Comparison of ENCODE assay signal across 32 mouse cellular contexts in the genomic region with DNA sequence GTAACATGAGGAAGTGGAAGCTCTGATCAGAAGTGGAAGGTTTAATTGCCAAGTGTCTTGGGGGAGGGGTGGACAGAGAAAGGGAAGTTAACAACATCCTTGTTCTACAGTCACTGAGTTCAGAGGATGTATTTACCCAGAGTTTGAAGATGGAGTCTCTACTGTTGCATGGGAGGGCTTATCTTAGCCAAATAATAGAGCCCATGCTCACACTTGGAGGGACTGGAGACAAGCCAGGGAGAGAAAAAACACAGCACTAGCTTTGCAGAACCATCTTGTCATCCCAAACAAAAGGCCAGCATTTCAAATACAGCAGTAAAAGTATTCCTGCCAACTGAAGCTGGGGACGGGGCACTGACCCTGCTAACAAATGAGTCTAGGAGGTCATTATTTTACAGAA.
DNase-seq lines count a peak whose midpoint lies in the region; ATAC-seq and TF ChIP-seq lines count a peak whose summit lies in the region.
"Had no signal": no experiment of that assay in that cellular context is flagged by ENCODE, and none has a peak within 500 bp of the region (broad histone marks: within the 10 kb centered on the region; RNA-seq: fewer than 3 reads in every experiment).

No protein-coding gene starts in this region.

- H3K27ac ChIP-seq in forebrain, embryonic 13.5 days, result no peak overlapping the region
- no peak overlapping the region for H3K27ac ChIP-seq in forebrain, embryonic 11.5 days (ENCODE audit: low read depth, low read length)
- no peak overlapping the region for H3K27ac ChIP-seq in hindbrain, postnatal 0 days
- no peak overlapping the region for H3K27ac ChIP-seq in hindbrain, embryonic 10.5 days
- no peak overlapping the region for H3K27ac ChIP-seq in midbrain, embryonic 14.5 days (replicated peaks; ENCODE audit: low read depth, low read length)
- H3K27ac ChIP-seq in midbrain, embryonic 16.5 days (ENCODE audit: low read length), result no peak overlapping the region
- H3K27ac ChIP-seq in forebrain, postnatal 0 days (ENCODE audit: low read depth, low read length), result no peak overlapping the region
- no peak overlapping the region for H3K27ac ChIP-seq in gastrocnemius, adult 2 months
- H3K27ac ChIP-seq: heart, embryonic 10.5 days; hindbrain, embryonic 15.5 days; intestine, embryonic 15.5 days; layer of hippocampus, adult 2 months; left cerebral cortex, adult 2 months; liver, embryonic 14.5 days; lung, embryonic 15.5 days; midbrain, embryonic 13.5 days; neural tube, embryonic 15.5 days; stomach, postnatal 0 days had no signal

- no peak overlapping the region for H3K4me2 ChIP-seq in forebrain, embryonic 13.5 days
- H3K4me2 ChIP-seq in forebrain, embryonic 11.5 days (ENCODE audit: low read depth, low read length, severe bottlenecking), result no peak overlapping the region
- no peak overlapping the region for H3K4me2 ChIP-seq in hindbrain, postnatal 0 days (ENCODE audit: low read depth, low read length)
- H3K4me2 ChIP-seq in midbrain, embryonic 14.5 days (ENCODE audit: low read length), result no peak overlapping the region
- no peak overlapping the region for H3K4me2 ChIP-seq in midbrain, embryonic 16.5 days (ENCODE audit: low read length)
- no peak overlapping the region for H3K4me2 ChIP-seq in forebrain, postnatal 0 days (ENCODE audit: low read depth)
- H3K4me2 ChIP-seq: hindbrain, embryonic 15.5 days; intestine, embryonic 15.5 days; lung, embryonic 15.5 days; midbrain, embryonic 13.5 days; neural tube, embryonic 15.5 days had no signal

- WGBS in forebrain, embryonic 13.5 days, result 8% methylated on average over 1 of the region's 1 CpGs
- 36% methylated on average over 1 of the region's 1 CpGs for WGBS in forebrain, embryonic 11.5 days
- 19% methylated on average over 1 of the region's 1 CpGs for WGBS in hindbrain, postnatal 0 days
- 31% methylated on average over 1 of the region's 1 CpGs for WGBS in hindbrain, embryonic 10.5 days
- WGBS in midbrain, embryonic 14.5 days, result 7% methylated on average over 1 of the region's 1 CpGs
- 18% methylated on average over 1 of the region's 1 CpGs for WGBS in midbrain, embryonic 16.5 days
- 14% methylated on average over 1 of the region's 1 CpGs for WGBS in forebrain, postnatal 0 days

- no peaks in the 10 kb centered on the region for H3K36me3 ChIP-seq in forebrain, embryonic 13.5 days (ENCODE audit: poor library complexity, severe bottlenecking)
- H3K36me3 ChIP-seq in forebrain, embryonic 11.5 days (ENCODE audit: control insufficient read depth, insufficient read depth, low read length), result no peaks in the 10 kb centered on the region
- H3K36me3 ChIP-seq in hindbrain, postnatal 0 days (ENCODE audit: insufficient read depth, low read length), result no peaks in the 10 kb centered on the region
- no peaks in the 10 kb centered on the region for H3K36me3 ChIP-seq in hindbrain, embryonic 10.5 days
- no peaks in the 10 kb centered on the region for H3K36me3 ChIP-seq in midbrain, embryonic 14.5 days (ENCODE audit: control insufficient read depth, insufficient read depth, low read length)
- H3K36me3 ChIP-seq in midbrain, embryonic 16.5 days (ENCODE audit: control insufficient read depth, insufficient read depth, low read length), result no peaks in the 10 kb centered on the region
- H3K36me3 ChIP-seq in forebrain, postnatal 0 days (ENCODE audit: insufficient read depth), result no peaks in the 10 kb centered on the region
- H3K36me3 ChIP-seq: heart, embryonic 10.5 days; hindbrain, embryonic 15.5 days; intestine, embryonic 15.5 days; lung, embryonic 15.5 days; midbrain, embryonic 13.5 days; neural tube, embryonic 15.5 days had no signal

- peaks cover 19% of the 10 kb centered on the region for H3K4me1 ChIP-seq in forebrain, embryonic 13.5 days
- no peaks in the 10 kb centered on the region for H3K4me1 ChIP-seq in forebrain, embryonic 11.5 days (replicated peaks; ENCODE audit: control insufficient read depth, insufficient read depth, low read length)
- H3K4me1 ChIP-seq in hindbrain, postnatal 0 days (ENCODE audit: insufficient read depth, low read length), result no peaks in the 10 kb centered on the region
- H3K4me1 ChIP-seq in hindbrain, embryonic 10.5 days (replicated peaks), result peaks cover 5% of the 10 kb centered on the region; the same call in 1 of the 2 replicates
- H3K4me1 ChIP-seq in midbrain, embryonic 14.5 days (ENCODE audit: control insufficient read depth, insufficient read depth, low read length), result peaks cover 5% of the 10 kb centered on the region; the same call in 1 of the 2 replicates
- peaks cover 4% of the 10 kb centered on the region; the same call in 1 of the 2 replicates for H3K4me1 ChIP-seq in midbrain, embryonic 16.5 days (ENCODE audit: control insufficient read depth, insufficient read depth, low read length)
- no peaks in the 10 kb centered on the region for H3K4me1 ChIP-seq in forebrain, postnatal 0 days (ENCODE audit: insufficient read depth)
- H3K4me1 ChIP-seq: heart, embryonic 10.5 days; hindbrain, embryonic 15.5 days; intestine, embryonic 15.5 days; lung, embryonic 15.5 days; neural tube, embryonic 15.5 days had no signal

- no peak for TF ChIP-seq CTCF in hindbrain, postnatal 0 days (IDR thresholded peaks at IDR 0.05; ENCODE audit: low read depth)
- no peak for TF ChIP-seq CTCF in forebrain, postnatal 0 days (IDR thresholded peaks at IDR 0.05; ENCODE audit: low read depth)
- no peak for TF ChIP-seq CTCF in gastrocnemius, adult 2 months (IDR thresholded peaks at IDR 0.05)

- no peaks in the 10 kb centered on the region for H3K9me3 ChIP-seq in forebrain, embryonic 13.5 days (replicated peaks)
- no peaks in the 10 kb centered on the region for H3K9me3 ChIP-seq in forebrain, embryonic 11.5 days (ENCODE audit: control insufficient read depth, low read length)
- H3K9me3 ChIP-seq in hindbrain, postnatal 0 days (ENCODE audit: low read length), result no peaks in the 10 kb centered on the region
- no peaks in the 10 kb centered on the region for H3K9me3 ChIP-seq in hindbrain, embryonic 10.5 days
- H3K9me3 ChIP-seq in midbrain, embryonic 14.5 days (ENCODE audit: control insufficient read depth, low read length), result no peaks in the 10 kb centered on the region
- no peaks in the 10 kb centered on the region for H3K9me3 ChIP-seq in midbrain, embryonic 16.5 days (replicated peaks; ENCODE audit: control insufficient read depth, low read length, poor library complexity, severe bottlenecking)
- no peaks in the 10 kb centered on the region for H3K9me3 ChIP-seq in forebrain, postnatal 0 days (ENCODE audit: low read length)
- H3K9me3 ChIP-seq: heart, embryonic 10.5 days; hindbrain, embryonic 15.5 days; intestine, embryonic 15.5 days; lung, embryonic 15.5 days; megakaryocyte, embryonic 14.5 days; midbrain, embryonic 13.5 days; neural tube, embryonic 15.5 days had no signal

- H3K4me3 ChIP-seq in forebrain, embryonic 13.5 days, result no peak overlapping the region
- no peak overlapping the region for H3K4me3 ChIP-seq in forebrain, embryonic 11.5 days (ENCODE audit: low read depth, low read length)
- no peak overlapping the region for H3K4me3 ChIP-seq in hindbrain, postnatal 0 days (ENCODE audit: low read length)
- H3K4me3 ChIP-seq in hindbrain, embryonic 10.5 days, result no peak overlapping the region
- H3K4me3 ChIP-seq in midbrain, embryonic 14.5 days (replicated peaks; ENCODE audit: low read depth, low read length), result no peak overlapping the region
- H3K4me3 ChIP-seq in midbrain, embryonic 16.5 days (ENCODE audit: low read depth, low read length), result no peak overlapping the region
- H3K4me3 ChIP-seq in forebrain, postnatal 0 days (ENCODE audit: low read depth, low read length), result no peak overlapping the region
- no peak overlapping the region for H3K4me3 ChIP-seq in gastrocnemius, adult 2 months
- H3K4me3 ChIP-seq: erythroblast, embryonic 14.5 days; heart, embryonic 10.5 days; hindbrain, embryonic 15.5 days; intestine, embryonic 15.5 days; layer of hippocampus, adult 2 months; left cerebral cortex, adult 2 months; lung, embryonic 15.5 days; megakaryocyte, embryonic 14.5 days; midbrain, embryonic 13.5 days; neural tube, embryonic 15.5 days had no signal

- H3K27me3 ChIP-seq in forebrain, embryonic 13.5 days, result no peaks in the 10 kb centered on the region
- H3K27me3 ChIP-seq in forebrain, embryonic 11.5 days (ENCODE audit: control insufficient read depth, insufficient read depth, low read length), result no peaks in the 10 kb centered on the region
- H3K27me3 ChIP-seq in hindbrain, postnatal 0 days (ENCODE audit: insufficient read depth, low read length), result no peaks in the 10 kb centered on the region
- H3K27me3 ChIP-seq in hindbrain, embryonic 10.5 days (ENCODE audit: insufficient read depth, poor library complexity, severe bottlenecking), result no peaks in the 10 kb centered on the region
- H3K27me3 ChIP-seq in midbrain, embryonic 14.5 days (ENCODE audit: control insufficient read depth, insufficient read depth, low read length), result no peaks in the 10 kb centered on the region
- no peaks in the 10 kb centered on the region for H3K27me3 ChIP-seq in midbrain, embryonic 16.5 days (ENCODE audit: control insufficient read depth, insufficient read depth, low read depth, low read length)
- H3K27me3 ChIP-seq in forebrain, postnatal 0 days (ENCODE audit: insufficient read depth, low read length), result no peaks in the 10 kb centered on the region
- H3K27me3 ChIP-seq: hindbrain, embryonic 15.5 days; intestine, embryonic 15.5 days; lung, embryonic 15.5 days; megakaryocyte, embryonic 14.5 days; midbrain, embryonic 13.5 days; neural tube, embryonic 15.5 days had no signal

- H3K9ac ChIP-seq in forebrain, embryonic 13.5 days, result no peak overlapping the region
- H3K9ac ChIP-seq in forebrain, embryonic 11.5 days (ENCODE audit: low read length), result no peak overlapping the region
- no peak overlapping the region for H3K9ac ChIP-seq in hindbrain, postnatal 0 days (replicated peaks; ENCODE audit: low read length)
- H3K9ac ChIP-seq in midbrain, embryonic 14.5 days (replicated peaks; ENCODE audit: low read length), result no peak overlapping the region
- H3K9ac ChIP-seq in midbrain, embryonic 16.5 days (ENCODE audit: low read depth, low read length), result no peak overlapping the region
- H3K9ac ChIP-seq in forebrain, postnatal 0 days, result no peak overlapping the region
- H3K9ac ChIP-seq: hindbrain, embryonic 15.5 days; intestine, embryonic 15.5 days; liver, embryonic 14.5 days; lung, embryonic 15.5 days; midbrain, embryonic 13.5 days; neural tube, embryonic 15.5 days had no signal

- no peak for DNase-seq in forebrain, embryonic 11.5 days (ENCODE audit: low spot score)
- DNase-seq in hindbrain, postnatal 0 days (ENCODE audit: low spot score), result peak; percentile 33
- no peak for DNase-seq in hindbrain, embryonic 10.5 days (ENCODE audit: low spot score)
- DNase-seq in midbrain, embryonic 14.5 days, result peak; percentile 41
- peak; percentile 15 for DNase-seq in forebrain, postnatal 0 days
- no peak for DNase-seq in gastrocnemius, adult 2 months
- DNase-seq: adrenal gland, adult 2 months; adrenal gland, postnatal 36 days; cerebellum, adult 9-11 months; gastrocnemius, postnatal 25 days; heart, adult 11 months; heart, postnatal 4 days; kidney, adult 2 months; kidney, postnatal 36 days; lung, postnatal 4 days; right cerebral cortex, adult 18-20 months; thymus, adult 18-20 months; thymus, postnatal 25 days had no signal

- intact Hi-C loops in gastrocnemius, adult 2 months (cut with DNase I), result no loop called here

- peak; percentile 34; the same call in 1 of the 2 replicates for ATAC-seq in forebrain, embryonic 13.5 days
- no peak for ATAC-seq in forebrain, embryonic 11.5 days (replicated peaks; ENCODE audit: low FRiP score)
- peak; percentile 51; the same call in 1 of the 2 replicates for ATAC-seq in hindbrain, postnatal 0 days
- no peak for ATAC-seq in midbrain, embryonic 14.5 days (ENCODE audit: low FRiP score, low TSS enrichment)
- ATAC-seq in midbrain, embryonic 16.5 days, result no peak
- ATAC-seq in forebrain, postnatal 0 days, result no peak
- ATAC-seq: intestine, embryonic 15.5 days; midbrain, embryonic 13.5 days had no signal

Comparison
In these comparisons a context has a peak if more than half of its experiments do, and no peak if none do; other contexts are left out.
1. ATAC-seq: peak in forebrain, embryonic 13.5 days (single experiment) and hindbrain, postnatal 0 days (single experiment); none in forebrain, embryonic 11.5 days (single experiment), midbrain, embryonic 14.5 days (single experiment), midbrain, embryonic 16.5 days (single experiment) and forebrain, postnatal 0 days (single experiment).
2. DNase-seq: peak in hindbrain, postnatal 0 days (single experiment), midbrain, embryonic 14.5 days (single experiment) and forebrain, postnatal 0 days (single experiment); none in forebrain, embryonic 11.5 days (single experiment), hindbrain, embryonic 10.5 days (single experiment) and gastrocnemius, adult 2 months (single experiment).